ENCODE assay signal across 21 mouse cellular contexts in the genomic region with DNA sequence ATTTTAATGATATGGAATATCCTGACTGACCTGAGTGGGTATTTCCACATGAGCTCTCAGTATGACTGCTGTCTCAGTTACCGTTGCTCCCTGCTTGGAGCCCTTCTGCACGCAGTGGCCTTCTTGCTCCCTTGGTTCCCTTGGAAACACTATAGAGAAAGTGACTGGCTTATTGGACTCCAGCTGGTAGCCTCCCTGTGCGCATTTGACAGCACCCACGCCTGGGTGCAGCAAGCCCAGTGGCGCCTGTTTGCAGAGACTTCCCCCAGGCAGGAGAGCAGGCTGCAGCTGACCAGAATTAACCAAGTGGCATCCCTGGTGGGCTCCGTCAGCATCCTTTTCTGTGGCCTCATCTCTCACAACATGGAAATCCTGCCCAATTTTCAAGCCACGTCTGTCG. TPM values are rescaled to one million over a fixed set of nuclear protein-coding genes. Genes with fewer than 3 reads are reported as not detected.
"Had no signal": no experiment of that assay in that cellular context is flagged by ENCODE, and none has a peak within 500 bp of the region (broad histone marks: within the 10 kb centered on the region; RNA-seq: fewer than 3 reads in every experiment).

No protein-coding gene starts in this region.

- DNase-seq: kidney, adult 11 months; kidney, adult 8-10 months; kidney, postnatal 10 days; kidney, postnatal 36 days; left cerebral cortex, postnatal 4 days; liver, postnatal 0 days; lung, embryonic 14.5 days; midbrain, embryonic 14.5 days; thymus, postnatal 25 days had no signal

- H3K9ac ChIP-seq: intestine, embryonic 15.5 days; kidney, embryonic 15.5 days; limb, embryonic 12.5 days; limb, embryonic 15.5 days; liver, embryonic 14.5 days; liver, postnatal 0 days; lung, embryonic 14.5 days had no signal

- H3K9me3 ChIP-seq: intestine, embryonic 15.5 days; limb, embryonic 12.5 days; limb, embryonic 15.5 days had no signal

- ATAC-seq: intestine, embryonic 15.5 days; liver, postnatal 0 days; lung, postnatal 0 days had no signal

- H3K36me3 ChIP-seq: intestine, embryonic 15.5 days; kidney, embryonic 15.5 days; limb, embryonic 12.5 days; limb, embryonic 15.5 days had no signal

- H3K4me1 ChIP-seq: intestine, embryonic 15.5 days; limb, embryonic 12.5 days; limb, embryonic 15.5 days had no signal

- H3K27ac ChIP-seq: intestine, embryonic 15.5 days; kidney, embryonic 15.5 days; limb, embryonic 12.5 days; limb, embryonic 15.5 days; liver, embryonic 14.5 days; macrophage had no signal

- H3K4me3 ChIP-seq: intestine, embryonic 15.5 days; kidney, embryonic 15.5 days; limb, embryonic 12.5 days; limb, embryonic 15.5 days had no signal

- H3K27me3 ChIP-seq: intestine, embryonic 15.5 days; limb, embryonic 12.5 days; limb, embryonic 15.5 days had no signal

- H3K4me2 ChIP-seq: intestine, embryonic 15.5 days; kidney, embryonic 15.5 days; limb, embryonic 12.5 days; limb, embryonic 15.5 days; liver, embryonic 11.5 days; lung, embryonic 14.5 days had no signal

RNA-seq across cellular contexts. Expression of a gene that starts 8.9 kb away (rescaled TPM):
- total RNA-seq: left cerebral cortex, postnatal 4 days; megakaryocyte, adult 5-6 weeks; midbrain, postnatal 0 days had no signal
- polyA plus RNA-seq: kidney, embryonic 15.5 days; liver, postnatal 0 days; lung, embryonic 14.5 days; midbrain, embryonic 14.5 days; neural tube, embryonic 11.5 days; neural tube, embryonic 14.5 days had no signal
